Mouse (Mus musculus) thymus, adult 2 months (tissue): ENCODE results near the gene Il17rb. TPM values are rescaled to one million over a fixed set of nuclear protein-coding genes. Genes with fewer than 3 reads are reported as not detected.

ENCODE experiments used
- DNase-seq: peaks from one replicate; pipeline ENCODE4 v3.0.0; 2021
- H3K27ac ChIP-seq: fragments of 200-500 bp; 2 replicates; pipeline ENCODE4 v1.5.1; 2012; ENCODE audit warnings: low read length, control low read depth; ENCODE audit not compliant: control insufficient read depth, insufficient read depth
- H3K27me3 ChIP-seq: fragments of 200-500 bp; 2 replicates; pipeline ENCODE4 v1.6.1; 2012; ENCODE audit warnings: mild to moderate bottlenecking, low read length, moderate library complexity, mixed read lengths; ENCODE audit not compliant: control insufficient read depth, insufficient read depth
- H3K36me3 ChIP-seq: fragments of 200-500 bp; 2 replicates; pipeline ENCODE4 v1.6.1; 2012; ENCODE audit warnings: mild to moderate bottlenecking, low read length, moderate library complexity; ENCODE audit not compliant: control insufficient read depth, insufficient read depth
- H3K4me1 ChIP-seq: fragments of 200-500 bp; replicated peaks from 2 replicates; pipeline ENCODE4 v1.6.1; 2012; ENCODE audit warnings: low read length; ENCODE audit not compliant: control insufficient read depth, insufficient read depth
- H3K4me3 ChIP-seq: fragments of 200-500 bp; 2 replicates; pipeline ENCODE4 v1.5.1; 2012; ENCODE audit warnings: mild to moderate bottlenecking, low read length, control low read depth, moderate library complexity; ENCODE audit not compliant: control insufficient read depth, insufficient read depth
- CTCF ChIP-seq: fragments of 200-500 bp; IDR thresholded peaks from 2 replicates; pipeline ENCODE4 v1.5.1; 2012; ENCODE audit warnings: mild to moderate bottlenecking, control low read depth, low read length, moderate library complexity, borderline replicate concordance; ENCODE audit not compliant: control insufficient read depth, poor library complexity, insufficient read depth; ENCODE audit errors: extremely low read depth
- POLR2A ChIP-seq: fragments of 200-500 bp; IDR thresholded peaks from 2 replicates; pipeline ENCODE4 v1.6.1; 2012; ENCODE audit warnings: mild to moderate bottlenecking, low read length, control low read depth, moderate library complexity; ENCODE audit not compliant: control insufficient read depth, poor library complexity, insufficient read depth; ENCODE audit errors: extremely low read depth
- WGBS: fragments of 180-500 bp; shearing (Covaris S2); methylation state at CpG from one replicate; pipeline ENCODE4 v1.1.7; 2018; 5-methylcytosine and 5-hydroxymethylcytosine counted together
- polyA plus RNA-seq: library from polyadenylated mRNA; depleted of rRNA; stranded (reverse); fragments of >200 nt; gene quantifications from 2 replicates; pipeline ENCODE4 v1.2.3, GENCODE M21; 2012

Gene Il17rb
- polyA plus RNA-seq, 1 experiment, result 57.3 TPM

GRCm38 (mm10) chr14:30045704-30046220 is 37.1 kb upstream of the Il17rb start:
- TF ChIP-seq CTCF (no peak), POLR2A (no peak)
- peaks cover under 1% of the 10 kb centered on the region for H3K4me1 ChIP-seq
- H3K36me3 ChIP-seq, result no peaks in the 10 kb centered on the region
- H3K27ac ChIP-seq, result no peak overlapping the region
- 94% methylated on average over 8 of the region's 8 CpGs for WGBS
- no peaks in the 10 kb centered on the region for H3K27me3 ChIP-seq
- no peak for DNase-seq
- H3K4me3 ChIP-seq, result no peak overlapping the region

- H3K27me3 ChIP-seq, result no peaks in the 10 kb centered on the region
Measured at GRCm38 (mm10) chr14:30045239-30045638, 36.5 kb upstream of the Il17rb start.

GRCm38 (mm10) chr14:30043356-30043940 is 34.8 kb upstream of the Il17rb start:
- 76% methylated on average over 7 of the region's 7 CpGs for WGBS
- DNase-seq, result no peak

More at GRCm38 (mm10) chr14:30045239-30045638, 36.5 kb upstream of the Il17rb start:
- no peaks in the 10 kb centered on the region for H3K36me3 ChIP-seq
- WGBS, result 96% methylated on average over 10 of the region's 10 CpGs
- no peak for DNase-seq
- peaks cover 5% of the 10 kb centered on the region for H3K4me1 ChIP-seq
- TF ChIP-seq POLR2A (no peak), CTCF (no peak)
- no peak overlapping the region for H3K4me3 ChIP-seq
- H3K27ac ChIP-seq, result no peak overlapping the region

GRCm38 (mm10) chr14:30041836-30042235 is 33.1 kb upstream of the Il17rb start:
- whole genome bisulfite sequencing, result 97% methylated on average over 9 of the region's 9 CpGs
- no peak overlapping the region for H3K27ac ChIP-seq
- no peak overlapping the region for H3K4me3 ChIP-seq
- H3K27me3 ChIP-seq, result no peaks in the 10 kb centered on the region
- H3K36me3 ChIP-seq, result peaks cover 11% of the 10 kb centered on the region
- no peak for TF ChIP-seq CTCF
- no peak for TF ChIP-seq POLR2A
- no peak for DNase-seq
- peaks cover 8% of the 10 kb centered on the region for H3K4me1 ChIP-seq

More at GRCm38 (mm10) chr14:30043356-30043940, 34.8 kb upstream of the Il17rb start:
- Histone ChIP-seq H3K36me3 (no peaks in the 10 kb centered on the region; the same call in 1 of the 2 replicates), H3K4me3 (no peak overlapping the region), H3K4me1 (peaks cover 8% of the 10 kb centered on the region), H3K27ac (no peak overlapping the region), H3K27me3 (no peaks in the 10 kb centered on the region)
- no peak for TF ChIP-seq CTCF
- no peak for TF ChIP-seq POLR2A

- no peak overlapping the region for H3K27ac ChIP-seq
- no peak for DNase-seq
- 82% methylated on average over 4 of the region's 4 CpGs for WGBS
- H3K4me3 ChIP-seq, result no peak overlapping the region
- TF ChIP-seq POLR2A (no peak), CTCF (no peak)
- peaks cover 21% of the 10 kb centered on the region for H3K36me3 ChIP-seq
- H3K27me3 ChIP-seq, result no peaks in the 10 kb centered on the region
- peaks cover 18% of the 10 kb centered on the region for H3K4me1 ChIP-seq
Measured at GRCm38 (mm10) chr14:30039413-30039812, 30.7 kb upstream of the Il17rb start.

GRCm38 (mm10) chr14:30038431-30038830 is 29.7 kb upstream of the Il17rb start:
- WGBS, result 96% methylated on average over 18 of the region's 18 CpGs
- TF ChIP-seq CTCF (no peak), POLR2A (no peak)
- peaks cover 21% of the 10 kb centered on the region for H3K36me3 ChIP-seq
- no peak for DNase-seq
- H3K4me1 ChIP-seq, result peaks cover 19% of the 10 kb centered on the region
- H3K27ac ChIP-seq, result no peak overlapping the region
- no peaks in the 10 kb centered on the region for H3K27me3 ChIP-seq
- H3K4me3 ChIP-seq, result no peak overlapping the region

GRCm38 (mm10) chr14:30033405-30033804 is 24.7 kb upstream of the Il17rb start:
- WGBS, result 77% methylated on average over 8 of the region's 8 CpGs
- Histone ChIP-seq H3K27me3 (no peaks in the 10 kb centered on the region), H3K4me3 (no peak overlapping the region), H3K27ac (no peak overlapping the region), H3K4me1 (peaks cover 11% of the 10 kb centered on the region), H3K36me3 (peaks cover 21% of the 10 kb centered on the region)
- no peak for TF ChIP-seq POLR2A
- TF ChIP-seq CTCF, result no peak
- DNase-seq, result no peak
